ENCODE assay signal across 9 mouse cellular contexts in the genomic region with DNA sequence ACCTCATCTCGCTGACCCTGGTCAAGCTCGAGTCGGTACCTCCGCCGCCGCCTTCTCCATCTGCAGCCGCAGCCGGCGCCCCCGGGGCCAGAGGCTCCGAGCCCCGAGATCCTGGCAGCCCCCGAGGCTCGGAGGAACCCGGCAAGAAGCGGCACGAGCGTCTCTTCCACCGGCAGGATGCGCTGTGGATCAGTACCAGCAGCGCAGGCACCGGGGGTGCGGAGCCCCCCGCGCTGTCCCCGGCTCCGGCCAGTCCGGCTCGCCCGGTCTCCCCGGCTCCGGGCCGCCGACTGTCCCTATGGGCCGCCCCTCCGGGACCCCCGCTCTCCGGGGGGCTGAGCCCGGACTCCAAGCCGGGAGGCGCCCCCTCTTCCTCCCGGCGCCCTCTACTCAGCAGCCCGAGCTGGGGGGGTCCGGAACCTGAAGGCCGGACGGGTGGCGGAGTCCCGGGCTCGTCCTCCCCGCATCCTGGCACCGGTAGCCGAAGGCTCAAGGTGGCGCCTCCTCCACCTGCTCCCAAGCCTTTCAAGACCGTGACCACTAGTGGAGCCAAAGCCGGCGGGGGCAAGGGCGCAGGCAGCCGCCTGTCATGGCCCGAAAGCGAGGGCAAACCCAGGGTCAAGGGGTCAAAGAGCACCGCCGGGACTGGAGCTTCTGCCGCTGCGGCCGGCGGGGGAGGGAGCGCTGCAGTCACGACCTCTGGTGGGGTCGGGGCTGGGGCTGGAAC. TPM values are rescaled to one million over a fixed set of nuclear protein-coding genes. Genes with fewer than 3 reads are reported as not detected.
DNase-seq lines count a peak whose midpoint lies in the region; ATAC-seq and TF ChIP-seq lines count a peak whose summit lies in the region.
"Had no signal": no experiment of that assay in that cellular context is flagged by ENCODE, and none has a peak within 500 bp of the region (broad histone marks: within the 10 kb centered on the region; RNA-seq: fewer than 3 reads in every experiment).

No protein-coding gene starts in this region.

- 4% methylated on average over 65 of the region's 70 CpGs for WGBS in heart, embryonic 13.5 days
- 1% methylated on average over 70 of the region's 70 CpGs for WGBS in cerebellum, adult 2 months
- 8% methylated on average over 70 of the region's 70 CpGs for WGBS in heart, embryonic 15.5 days
- WGBS in liver, embryonic 11.5 days, result 9% methylated on average over 70 of the region's 70 CpGs
- WGBS in stomach, embryonic 15.5 days, result 7% methylated on average over 64 of the region's 70 CpGs

- no peak for DNase-seq in heart, postnatal 25 days (ENCODE audit: low spot score)
- DNase-seq in cerebellum, adult 2 months, result peak; percentile 70 to 76
- DNase-seq in liver, embryonic 11.5 days (ENCODE audit: low spot score), result no peak
- DNase-seq in adrenal gland, adult 2 months, result no peak
- DNase-seq in left cerebral cortex, adult 8-10 months (ENCODE audit: low spot score in 2 of 2), result no peak

- TF ChIP-seq CTCF in cerebellum, adult 2 months (IDR thresholded peaks at IDR 0.05; ENCODE audit: borderline replicate concordance, insufficient read depth, low read depth, low read length), result peak; percentile 21; the same call in 1 of the 2 replicates

- no peak for TF ChIP-seq POLR2A in cerebellum, adult 2 months (IDR thresholded peaks at IDR 0.05; ENCODE audit: borderline replicate concordance, insufficient read depth, low read length)

- H3K27ac ChIP-seq in heart, embryonic 13.5 days (replicated peaks), result no peak overlapping the region
- peak overlapping the region; percentile 97 for H3K27ac ChIP-seq in cerebellum, adult 2 months (ENCODE audit: insufficient read depth, low read length)
- H3K27ac ChIP-seq in heart, embryonic 15.5 days, result no peak overlapping the region
- no peak overlapping the region for H3K27ac ChIP-seq in liver, embryonic 11.5 days (ENCODE audit: low read depth, low read length)
- H3K27ac ChIP-seq in stomach, embryonic 15.5 days, result no peak overlapping the region

- H3K4me1 ChIP-seq in heart, embryonic 13.5 days, result peaks cover 40% of the 10 kb centered on the region
- peaks cover 29% of the 10 kb centered on the region for H3K4me1 ChIP-seq in cerebellum, adult 2 months (ENCODE audit: control insufficient read depth, insufficient read depth, low read length)
- peaks cover 38% of the 10 kb centered on the region for H3K4me1 ChIP-seq in heart, embryonic 15.5 days (replicated peaks)
- H3K4me1 ChIP-seq in liver, embryonic 11.5 days (replicated peaks; ENCODE audit: control insufficient read depth, insufficient read depth, low read length), result peaks cover 29% of the 10 kb centered on the region
- H3K4me1 ChIP-seq in stomach, embryonic 15.5 days, result peaks cover 47% of the 10 kb centered on the region

- H3K4me2 ChIP-seq in heart, embryonic 13.5 days, result peak overlapping the region; percentile 76
- H3K4me2 ChIP-seq in heart, embryonic 15.5 days, result peak overlapping the region; percentile 74
- peak overlapping the region; percentile 77 for H3K4me2 ChIP-seq in liver, embryonic 11.5 days
- H3K4me2 ChIP-seq in stomach, embryonic 15.5 days, result peak overlapping the region; percentile 93

- no peaks in the 10 kb centered on the region for H3K9me3 ChIP-seq in heart, embryonic 13.5 days
- no peaks in the 10 kb centered on the region for H3K9me3 ChIP-seq in heart, embryonic 15.5 days (replicated peaks)
- no peaks in the 10 kb centered on the region for H3K9me3 ChIP-seq in liver, embryonic 11.5 days (ENCODE audit: control insufficient read depth, low read length)
- no peaks in the 10 kb centered on the region for H3K9me3 ChIP-seq in stomach, embryonic 15.5 days

- H3K36me3 ChIP-seq in heart, embryonic 13.5 days, result no peaks in the 10 kb centered on the region
- H3K36me3 ChIP-seq in heart, embryonic 15.5 days, result no peaks in the 10 kb centered on the region
- H3K36me3 ChIP-seq in liver, embryonic 11.5 days (ENCODE audit: control insufficient read depth, insufficient read depth, low read length), result no peaks in the 10 kb centered on the region
- H3K36me3 ChIP-seq in stomach, embryonic 15.5 days, result no peaks in the 10 kb centered on the region

- H3K27me3 ChIP-seq in heart, embryonic 13.5 days (replicated peaks), result peaks cover 100% of the 10 kb centered on the region
- no peaks in the 10 kb centered on the region for H3K27me3 ChIP-seq in cerebellum, adult 2 months (ENCODE audit: control insufficient read depth, insufficient read depth, low read length)
- peaks cover 95% of the 10 kb centered on the region for H3K27me3 ChIP-seq in heart, embryonic 15.5 days
- peaks cover 67% of the 10 kb centered on the region for H3K27me3 ChIP-seq in liver, embryonic 11.5 days (replicated peaks; ENCODE audit: control insufficient read depth, insufficient read depth, low read length)
- peaks cover 73% of the 10 kb centered on the region for H3K27me3 ChIP-seq in stomach, embryonic 15.5 days (replicated peaks)
- H3K27me3 ChIP-seq: CH12.LX had no signal

- no peak for ATAC-seq in heart, embryonic 13.5 days (ENCODE audit: extremely low read depth, insufficient number of reproducible peaks, low FRiP score, low TSS enrichment)
- ATAC-seq in heart, embryonic 15.5 days (replicated peaks; ENCODE audit: insufficient number of reproducible peaks, insufficient read depth, low FRiP score, low read depth), result no peak
- no peak; the same call in 1 of the 2 replicates for ATAC-seq in liver, embryonic 11.5 days (replicated peaks; ENCODE audit: low FRiP score)
- ATAC-seq in stomach, embryonic 15.5 days (ENCODE audit: insufficient read depth, low FRiP score, low read depth), result no peak

- H3K9ac ChIP-seq in heart, embryonic 13.5 days, result peak overlapping the region; percentile 69
- peak overlapping the region; percentile 31 for H3K9ac ChIP-seq in heart, embryonic 15.5 days
- H3K9ac ChIP-seq in liver, embryonic 11.5 days (ENCODE audit: low read depth, low read length), result peak overlapping the region; percentile 27; the same call in 1 of the 2 replicates
- H3K9ac ChIP-seq in stomach, embryonic 15.5 days, result peak overlapping the region; percentile 13; the same call in 1 of the 2 replicates

- H3K4me3 ChIP-seq in heart, embryonic 13.5 days, result peak overlapping the region; percentile 53
- H3K4me3 ChIP-seq in cerebellum, adult 2 months (replicated peaks; ENCODE audit: insufficient read depth, low read depth, low read length), result peak overlapping the region; percentile 99
- H3K4me3 ChIP-seq in heart, embryonic 15.5 days, result peak overlapping the region; percentile 48
- H3K4me3 ChIP-seq in liver, embryonic 11.5 days (ENCODE audit: low read depth, low read length), result peak overlapping the region; percentile 56
- peak overlapping the region; percentile 50 for H3K4me3 ChIP-seq in stomach, embryonic 15.5 days (replicated peaks)

- intact Hi-C loops in heart, postnatal 25 days (cut with DNase I), result no loop called here

RNA-seq across cellular contexts. Expression of a gene that starts 4.7 kb away (rescaled TPM):
- polyA plus RNA-seq in heart, embryonic 13.5 days (2015; fragmentation: Nextera tagmentation; extraction: Ambion mirVana), result not detected in 2 replicates
- 1 to 10 TPM; 5.9 to 7.3 TPM for total RNA-seq in heart, postnatal 25 days (2021)
- polyA plus RNA-seq in cerebellum, adult 2 months (2012; rRNA removed), result 99.5 and 109 TPM in 2 replicates
- 0.62 TPM in 1 of 2 replicates, not detected in the other for polyA plus RNA-seq in heart, embryonic 15.5 days (2015; fragmentation: Nextera tagmentation; extraction: Ambion mirVana)
- 2.2 and 2.3 TPM in 2 replicates for polyA plus RNA-seq in liver, embryonic 11.5 days (2014; fragmentation: Nextera tagmentation; extraction: Ambion mirVana)
- polyA plus RNA-seq in stomach, embryonic 15.5 days (2015; fragmentation: Nextera tagmentation; extraction: Ambion mirVana), result 0.28 and 0.67 TPM in 2 replicates
- 1 to 10 TPM; 2.2 to 3.8 TPM for total RNA-seq in adrenal gland, adult 2 months (2021)
- polyA plus RNA-seq in adrenal gland, adult 2 months (2012; rRNA removed), result 8.7 and 9.8 TPM in 2 replicates
- total RNA-seq in left cerebral cortex, adult 8-10 months (2022), result 100 to 1,000 TPM; 595 to 685 (median 631) TPM

RNA-seq across cellular contexts. Expression of a gene that starts 9.8 kb away (rescaled TPM):
- polyA plus RNA-seq in heart, embryonic 13.5 days (2015; fragmentation: Nextera tagmentation; extraction: Ambion mirVana), result 110 and 114 TPM in 2 replicates
- 10 to 100 TPM; 43.4 to 47.4 TPM for total RNA-seq in heart, postnatal 25 days (2021)
- 81.6 and 84.6 TPM in 2 replicates for polyA plus RNA-seq in cerebellum, adult 2 months (2012; rRNA removed)
- 100 and 119 TPM in 2 replicates for polyA plus RNA-seq in heart, embryonic 15.5 days (2015; fragmentation: Nextera tagmentation; extraction: Ambion mirVana)
- polyA plus RNA-seq in liver, embryonic 11.5 days (2014; fragmentation: Nextera tagmentation; extraction: Ambion mirVana), result 112 and 121 TPM in 2 replicates
- polyA plus RNA-seq in stomach, embryonic 15.5 days (2015; fragmentation: Nextera tagmentation; extraction: Ambion mirVana), result 154 and 163 TPM in 2 replicates
- total RNA-seq in adrenal gland, adult 2 months (2021), result 100 to 1,000 TPM; 115 to 129 TPM
- 53.3 and 62.3 TPM in 2 replicates for polyA plus RNA-seq in adrenal gland, adult 2 months (2012; rRNA removed)
- 10 to 100 TPM; 60.9 to 63.2 (median 62.1) TPM for total RNA-seq in left cerebral cortex, adult 8-10 months (2022)

RNA-seq across cellular contexts. Expression of a gene that starts 16.5 kb away (rescaled TPM):
- 1,002 and 1,117 TPM in 2 replicates for polyA plus RNA-seq in heart, embryonic 13.5 days (2015; fragmentation: Nextera tagmentation; extraction: Ambion mirVana)
- 10 to 100 TPM; 76.1 to 83.3 TPM for total RNA-seq in heart, postnatal 25 days (2021)
- polyA plus RNA-seq in cerebellum, adult 2 months (2012; rRNA removed), result 141 and 143 TPM in 2 replicates
- 718 and 864 TPM in 2 replicates for polyA plus RNA-seq in heart, embryonic 15.5 days (2015; fragmentation: Nextera tagmentation; extraction: Ambion mirVana)
- polyA plus RNA-seq in liver, embryonic 11.5 days (2014; fragmentation: Nextera tagmentation; extraction: Ambion mirVana), result 1,533 and 1,539 TPM in 2 replicates
- 1,443 and 1,450 TPM in 2 replicates for polyA plus RNA-seq in stomach, embryonic 15.5 days (2015; fragmentation: Nextera tagmentation; extraction: Ambion mirVana)
- 100 to 1,000 TPM; 166 to 233 TPM for total RNA-seq in adrenal gland, adult 2 months (2021)
- 100 and 106 TPM in 2 replicates for polyA plus RNA-seq in adrenal gland, adult 2 months (2012; rRNA removed)
- 10 to 100 TPM; 79.8 to 91.4 (median 85.4) TPM for total RNA-seq in left cerebral cortex, adult 8-10 months (2022)

RNA-seq across cellular contexts. Expression of a gene that starts 19.8 kb away (rescaled TPM):
- polyA plus RNA-seq in heart, embryonic 13.5 days (2015; fragmentation: Nextera tagmentation; extraction: Ambion mirVana), result 0.12 and 0.18 TPM in 2 replicates
- total RNA-seq in heart, postnatal 25 days (2021), result 1 to 10 TPM; 2.3 to 2.5 TPM
- polyA plus RNA-seq in cerebellum, adult 2 months (2012; rRNA removed), result 11.8 TPM in 2 replicates
- polyA plus RNA-seq in heart, embryonic 15.5 days (2015; fragmentation: Nextera tagmentation; extraction: Ambion mirVana), result 0.13 and 0.25 TPM in 2 replicates
- polyA plus RNA-seq in liver, embryonic 11.5 days (2014; fragmentation: Nextera tagmentation; extraction: Ambion mirVana), result 0.38 TPM in 2 replicates
- polyA plus RNA-seq in stomach, embryonic 15.5 days (2015; fragmentation: Nextera tagmentation; extraction: Ambion mirVana), result 0.79 and 1.2 TPM in 2 replicates
- total RNA-seq in adrenal gland, adult 2 months (2021), result 10 to 100 TPM in 1 of 2 experiments, 1 to 10 TPM in 1; 5.4 to 12.2 TPM
- 20.1 and 20.6 TPM in 2 replicates for polyA plus RNA-seq in adrenal gland, adult 2 months (2012; rRNA removed)
- 10 to 100 TPM; 19.8 to 21.5 (median 21.2) TPM for total RNA-seq in left cerebral cortex, adult 8-10 months (2022)

RNA-seq across cellular contexts. Expression of a gene that starts 31.8 kb away (rescaled TPM):
- 0.10 and 0.21 TPM in 2 replicates for polyA plus RNA-seq in heart, embryonic 13.5 days (2015; fragmentation: Nextera tagmentation; extraction: Ambion mirVana)
- total RNA-seq in heart, postnatal 25 days (2021), result under 1 TPM in 1 of 2 experiments, not detected in 1; 0.14 TPM
- 0.19 and 0.29 TPM in 2 replicates for polyA plus RNA-seq in cerebellum, adult 2 months (2012; rRNA removed)
- polyA plus RNA-seq in heart, embryonic 15.5 days (2015; fragmentation: Nextera tagmentation; extraction: Ambion mirVana), result 0.08 and 0.13 TPM in 2 replicates
- not detected in 2 replicates for polyA plus RNA-seq in liver, embryonic 11.5 days (2014; fragmentation: Nextera tagmentation; extraction: Ambion mirVana)
- polyA plus RNA-seq in stomach, embryonic 15.5 days (2015; fragmentation: Nextera tagmentation; extraction: Ambion mirVana), result 0.17 and 0.32 TPM in 2 replicates
- total RNA-seq in adrenal gland, adult 2 months (2021), result under 1 TPM; 0.28 to 0.61 TPM
- 0.28 and 0.35 TPM in 2 replicates for polyA plus RNA-seq in adrenal gland, adult 2 months (2012; rRNA removed)
- total RNA-seq in left cerebral cortex, adult 8-10 months (2022), result under 1 TPM; 0.30 to 0.46 (median 0.41) TPM

Comparison
In these comparisons a context has a peak if more than half of its experiments do, and no peak if none do; other contexts are left out.
1. H3K4me3 ChIP-seq: peak in every context shown above with its lines; median percentile 99 in cerebellum, adult 2 months; 56 in liver, embryonic 11.5 days; 53 in heart, embryonic 13.5 days; 50 in stomach, embryonic 15.5 days; 48 in heart, embryonic 15.5 days.
2. H3K9ac ChIP-seq: peak in every context shown above with its lines; median percentile 69 in heart, embryonic 13.5 days; 31 in heart, embryonic 15.5 days; 27 in liver, embryonic 11.5 days; 13 in stomach, embryonic 15.5 days.
3. DNase-seq: peak in cerebellum, adult 2 months (2 of 2); none in heart, postnatal 25 days (single experiment), liver, embryonic 11.5 days (single experiment), adrenal gland, adult 2 months (single experiment) and left cerebral cortex, adult 8-10 months (0 of 2).
4. Peak in every context shown above with its lines, with median percentiles within 50 percentile points of each other: H3K4me2 ChIP-seq.